Mouse (Mus musculus) kidney, postnatal 0 days (tissue): Measurements from ENCODE around the gene Ddc. TPM values are rescaled to one million over a fixed set of nuclear protein-coding genes. Genes with fewer than 3 reads are reported as not detected.

Source experiments
- ATAC-seq: fragments of 200-750 bp; cut with Nextera tagmentation; replicated peaks from 2 replicates; pipeline ENCODE4 v1.8.0; 2017; ENCODE audit warnings: low read depth, moderate number of reproducible peaks, moderate TSS enrichment, moderate library complexity; ENCODE audit not compliant: low FRiP score
- DNase-seq: peaks from one replicate; pipeline ENCODE4 v3.0.0-alpha.2; 2016; ENCODE audit warnings: low spot score
- H3K27ac ChIP-seq: fragments of 300-500 bp; sonication (generic); 2 replicates; pipeline ENCODE4 v1.5.1; 2014; ENCODE audit warnings: mild to moderate bottlenecking
- H3K27me3 ChIP-seq: fragments of 300-500 bp; sonication (generic); 2 replicates; pipeline ENCODE4 v1.6.1; 2014; ENCODE audit warnings: low read length, mixed read lengths; ENCODE audit not compliant: insufficient read depth
- H3K36me3 ChIP-seq: fragments of 300-500 bp; sonication (generic); 2 replicates; pipeline ENCODE4 v1.6.1; 2014; ENCODE audit warnings: low read length, mixed read lengths; ENCODE audit not compliant: insufficient read depth
- H3K4me1 ChIP-seq: fragments of 300-500 bp; sonication (generic); replicated peaks from 2 replicates; pipeline ENCODE4 v1.6.1; 2014; ENCODE audit warnings: antibody characterized with exemption, low read length, mixed read lengths; ENCODE audit not compliant: insufficient read depth
- H3K4me2 ChIP-seq: fragments of 300-500 bp; sonication (generic); 2 replicates; pipeline ENCODE4 v1.6.1; 2014; ENCODE audit warnings: mild to moderate bottlenecking, low read length, moderate library complexity, mixed read lengths
- H3K4me3 ChIP-seq: fragments of 300-500 bp; sonication (generic); replicated peaks from 2 replicates; pipeline ENCODE4 v1.5.1; 2014; ENCODE audit warnings: low read depth, low read length
- H3K9ac ChIP-seq: fragments of 300-500 bp; sonication (generic); 2 replicates; pipeline ENCODE4 v1.6.1; 2014; ENCODE audit warnings: low read depth, low read length
- H3K9me3 ChIP-seq: fragments of 300-500 bp; sonication (generic); replicated peaks from 2 replicates; pipeline ENCODE4 v1.6.1; 2016; ENCODE audit warnings: low read length, inconsistent platforms, mixed read lengths
- CTCF ChIP-seq: IDR thresholded peaks from 2 replicates; pipeline ENCODE4 v1.5.1; 2016; ENCODE audit warnings: antibody characterized with exemption, low read depth, mild to moderate bottlenecking, moderate library complexity
- WGBS: fragments of 180-500 bp; shearing (Covaris S2); extraction: QIAGEN DNeasy Blood & Tissue Kit; methylation state at CpG from one replicate; pipeline ENCODE4 v1.1.7; 2014; 5-methylcytosine and 5-hydroxymethylcytosine counted together
- polyA plus RNA-seq: library from polyadenylated mRNA; unstranded; fragments of >200 nt; fragmentation: Nextera tagmentation; extraction: Ambion mirVana; gene quantifications from 2 replicates; pipeline ENCODE4 v1.2.1, GENCODE M21; 2015

Ddc gene
- polyA plus RNA-seq, 1 experiment from 2014 or later, result 17.4 TPM

- H3K36me3 ChIP-seq, result no peaks in the 10 kb centered on the region
- H3K4me3 ChIP-seq, result no peak overlapping the region
- WGBS, result 91% methylated on average over 2 of the region's 2 CpGs
- H3K27ac ChIP-seq, result no peak overlapping the region
- no peak for TF ChIP-seq CTCF
- no peak overlapping the region for H3K4me2 ChIP-seq
- H3K9ac ChIP-seq, result no peak overlapping the region
- no peaks in the 10 kb centered on the region for H3K9me3 ChIP-seq
- H3K4me1 ChIP-seq, result no peaks in the 10 kb centered on the region; the same call in none of the 2 replicates
- ATAC-seq (no peak), DNase-seq (no peak)
- H3K27me3 ChIP-seq, result no peaks in the 10 kb centered on the region
These were observed 57.2 kb downstream of the Ddc start for GRCm38 (mm10) chr11:11840746-11841145.

- H3K27me3 ChIP-seq, result no peaks in the 10 kb centered on the region
- no peaks in the 10 kb centered on the region for H3K9me3 ChIP-seq
- no peak for DNase-seq
- H3K36me3 ChIP-seq, result no peaks in the 10 kb centered on the region
- no peak overlapping the region for H3K4me3 ChIP-seq
- TF ChIP-seq CTCF, result no peak
- WGBS, result 87% methylated on average over 7 of the region's 7 CpGs
- H3K4me1 ChIP-seq, result no peaks in the 10 kb centered on the region; the same call in none of the 2 replicates
- no peak overlapping the region for H3K27ac ChIP-seq
- no peak overlapping the region for H3K4me2 ChIP-seq
- no peak overlapping the region for H3K9ac ChIP-seq
- no peak for ATAC-seq
These were observed 58.1 kb downstream of the Ddc start for GRCm38 (mm10) chr11:11839874-11840273.

GRCm38 (mm10) chr11:11837384-11837783, 60.6 kb downstream of the Ddc start:
- Histone ChIP-seq H3K4me1 (peaks cover 3% of the 10 kb centered on the region; the same call in 1 of the 2 replicates), H3K4me2 (no peak overlapping the region), H3K9ac (no peak overlapping the region), H3K27me3 (no peaks in the 10 kb centered on the region), H3K4me3 (no peak overlapping the region), H3K9me3 (no peaks in the 10 kb centered on the region), H3K27ac (no peak overlapping the region), H3K36me3 (no peaks in the 10 kb centered on the region)
- WGBS, result 51% methylated on average over 5 of the region's 5 CpGs
- DNase-seq, result no peak
- no peak for TF ChIP-seq CTCF
- no peak for ATAC-seq

GRCm38 (mm10) chr11:11836713-11837370, 61.1 kb downstream of the Ddc start:
- Histone ChIP-seq H3K27ac (peak overlapping the region; percentile 31), H3K36me3 (no peaks in the 10 kb centered on the region), H3K4me2 (peak overlapping the region; percentile 32), H3K9me3 (no peaks in the 10 kb centered on the region), H3K4me3 (no peak overlapping the region), H3K9ac (no peak overlapping the region), H3K4me1 (peaks cover 6% of the 10 kb centered on the region), H3K27me3 (no peaks in the 10 kb centered on the region)
- WGBS, result 19% methylated on average over 18 of the region's 18 CpGs
- TF ChIP-seq CTCF, result no peak
- peak; percentile 34; the same call in 1 of the 2 replicates for ATAC-seq
- peak; percentile 77 for DNase-seq

GRCm38 (mm10) chr11:11836262-11836661, 61.7 kb downstream of the Ddc start:
- Histone ChIP-seq H3K27ac (peak overlapping the region; percentile 27; the same call in 1 of the 2 replicates), H3K4me3 (no peak overlapping the region), H3K9ac (no peak overlapping the region), H3K4me2 (peak overlapping the region; percentile 32; the same call in 1 of the 2 replicates), H3K9me3 (no peaks in the 10 kb centered on the region), H3K4me1 (peaks cover 8% of the 10 kb centered on the region), H3K27me3 (no peaks in the 10 kb centered on the region), H3K36me3 (no peaks in the 10 kb centered on the region)
- DNase-seq (no peak), ATAC-seq (no peak)
- 42% methylated on average over 8 of the region's 8 CpGs for WGBS
- TF ChIP-seq CTCF, result no peak

- no peak overlapping the region for H3K4me2 ChIP-seq
- no peak for TF ChIP-seq CTCF
- no peak overlapping the region for H3K27ac ChIP-seq
- H3K4me1 ChIP-seq, result peaks cover 12% of the 10 kb centered on the region
- H3K27me3 ChIP-seq, result no peaks in the 10 kb centered on the region
- ATAC-seq (no peak), DNase-seq (no peak)
- H3K9me3 ChIP-seq, result no peaks in the 10 kb centered on the region
- no peaks in the 10 kb centered on the region for H3K36me3 ChIP-seq
- WGBS, result 90% methylated on average over 4 of the region's 4 CpGs
- no peak overlapping the region for H3K9ac ChIP-seq
- no peak overlapping the region for H3K4me3 ChIP-seq
These were observed 62.2 kb downstream of the Ddc start for GRCm38 (mm10) chr11:11835791-11836190.
